Mouse (Mus musculus): ENCODE data around the gene Sdhaf3. TPM values are rescaled to one million over a fixed set of nuclear protein-coding genes. Genes with fewer than 3 reads are reported as not detected.
A peak's percentile ranks its signal among the peaks of the same experiment; 100 is the strongest.
"Not testable (repeated sequence)": the region's sequence is repeated elsewhere in the genome, so short reads cannot be mapped to it uniquely, and the experiment has no call there.

Sdhaf3 gene
- polyA plus RNA-seq, 1 experiment from 2014 or later, result 1.8 TPM

GRCm38 (mm10) chr6:6947650-6948049 is 8.2 kb upstream of the Sdhaf3 start:
- Histone ChIP-seq H3K4me1 (replicated peaks) (no peaks in the 10 kb centered on the region), H3K9me3 (replicated peaks) (no peaks in the 10 kb centered on the region), H3K27me3 (no peaks in the 10 kb centered on the region), H3K4me2 (no peak overlapping the region), H3K9ac (no peak overlapping the region), H3K36me3 (replicated peaks) (no peaks in the 10 kb centered on the region), H3K27ac (replicated peaks) (no peak overlapping the region), H3K4me3 (replicated peaks) (no peak overlapping the region)
- WGBS (ENCODE audit: insufficient replicate concordance), result 0% methylated on average over 1 of the region's 1 CpGs
- no peak for ATAC-seq (ENCODE audit: insufficient read depth)

GRCm38 (mm10) chr6:6955395-6955763 is 425 bp upstream of the Sdhaf3 start:
- Histone ChIP-seq H3K4me2 (peak overlapping the region; percentile 88), H3K9me3 (replicated peaks) (no peaks in the 10 kb centered on the region), H3K36me3 (replicated peaks) (no peaks in the 10 kb centered on the region), H3K27ac (replicated peaks) (no peak overlapping the region), H3K27me3 (no peaks in the 10 kb centered on the region), H3K9ac (0 out of 2 replicates have a peak overlapping the region, but pooled peaks have one; percentile 69), H3K4me3 (replicated peaks) (peak overlapping the region; percentile 75), H3K4me1 (replicated peaks) (peaks cover 15% of the 10 kb centered on the region)
- WGBS (ENCODE audit: insufficient replicate concordance), result 42% methylated on average over 6 of the region's 6 CpGs
- no peak; the same call in 1 of the 2 replicates for ATAC-seq (ENCODE audit: insufficient read depth)

GRCm38 (mm10) chr6:6959234-6959633 is 3.4 kb downstream of the Sdhaf3 start:
- WGBS (ENCODE audit: insufficient replicate concordance), result 74% methylated on average over 3 of the region's 4 CpGs
- H3K4me1 ChIP-seq (replicated peaks), result peaks cover 15% of the 10 kb centered on the region
- not testable (repeated sequence) for H3K27me3 ChIP-seq; H3K4me3 ChIP-seq (replicated peaks); H3K27ac ChIP-seq (replicated peaks); H3K36me3 ChIP-seq (replicated peaks); H3K9ac ChIP-seq; ATAC-seq (ENCODE audit: insufficient read depth); H3K4me2 ChIP-seq; H3K9me3 ChIP-seq (replicated peaks)

GRCm38 (mm10) chr6:6997226-6997946 is 41.6 kb downstream of the Sdhaf3 start:
- no peak overlapping the region for H3K4me2 ChIP-seq
- no peaks in the 10 kb centered on the region for H3K9me3 ChIP-seq (replicated peaks)
- H3K36me3 ChIP-seq (replicated peaks), result no peaks in the 10 kb centered on the region
- no peaks in the 10 kb centered on the region for H3K27me3 ChIP-seq
- 60% methylated on average over 4 of the region's 4 CpGs for WGBS (ENCODE audit: insufficient replicate concordance)
- H3K27ac ChIP-seq (replicated peaks), result no peak overlapping the region
- no peak overlapping the region for H3K9ac ChIP-seq
- no peaks in the 10 kb centered on the region for H3K4me1 ChIP-seq (replicated peaks)
- ATAC-seq (ENCODE audit: insufficient read depth), result no peak
- no peak overlapping the region for H3K4me3 ChIP-seq (replicated peaks)

- no peak overlapping the region for H3K4me2 ChIP-seq
- no peaks in the 10 kb centered on the region for H3K4me1 ChIP-seq (replicated peaks)
- ATAC-seq (ENCODE audit: insufficient read depth), result no peak
- no peaks in the 10 kb centered on the region for H3K9me3 ChIP-seq (replicated peaks)
- no peak overlapping the region for H3K27ac ChIP-seq (replicated peaks)
- no peaks in the 10 kb centered on the region for H3K36me3 ChIP-seq (replicated peaks)
- no peak overlapping the region for H3K4me3 ChIP-seq (replicated peaks)
- no peak overlapping the region for H3K9ac ChIP-seq
- WGBS (ENCODE audit: insufficient replicate concordance), result 74% methylated on average over 1 of the region's 1 CpGs
- no peaks in the 10 kb centered on the region for H3K27me3 ChIP-seq
Observed at GRCm38 (mm10) chr6:6997956-6998355, 42.2 kb downstream of the Sdhaf3 start.

GRCm38 (mm10) chr6:6999015-6999414 is 43.2 kb downstream of the Sdhaf3 start:
- Histone ChIP-seq H3K27me3 (no peaks in the 10 kb centered on the region), H3K36me3 (replicated peaks) (no peaks in the 10 kb centered on the region), H3K9me3 (replicated peaks) (no peaks in the 10 kb centered on the region), H3K4me3 (replicated peaks) (no peak overlapping the region), H3K4me2 (no peak overlapping the region), H3K27ac (replicated peaks) (no peak overlapping the region), H3K9ac (no peak overlapping the region), H3K4me1 (replicated peaks) (no peaks in the 10 kb centered on the region)
- ATAC-seq (ENCODE audit: insufficient read depth), result no peak
- 74% methylated on average over 3 of the region's 3 CpGs for WGBS (ENCODE audit: insufficient replicate concordance)

GRCm38 (mm10) chr6:7003085-7003484 is 47.3 kb downstream of the Sdhaf3 start:
- no peak for ATAC-seq (ENCODE audit: insufficient read depth)
- Histone ChIP-seq H3K27ac (replicated peaks) (no peak overlapping the region), H3K4me3 (replicated peaks) (no peak overlapping the region), H3K9ac (no peak overlapping the region), H3K4me1 (replicated peaks) (no peaks in the 10 kb centered on the region), H3K9me3 (replicated peaks) (no peaks in the 10 kb centered on the region), H3K27me3 (no peaks in the 10 kb centered on the region), H3K4me2 (no peak overlapping the region), H3K36me3 (replicated peaks) (no peaks in the 10 kb centered on the region)
- 44% methylated on average over 4 of the region's 4 CpGs for WGBS (ENCODE audit: insufficient replicate concordance)

- H3K4me1 ChIP-seq (replicated peaks), result no peaks in the 10 kb centered on the region
- no peak overlapping the region for H3K27ac ChIP-seq (replicated peaks)
- H3K4me3 ChIP-seq (replicated peaks), result no peak overlapping the region
- H3K9ac ChIP-seq, result no peak overlapping the region
- no peaks in the 10 kb centered on the region for H3K27me3 ChIP-seq
- H3K9me3 ChIP-seq (replicated peaks), result no peaks in the 10 kb centered on the region
- WGBS (ENCODE audit: insufficient replicate concordance), result 41% methylated on average over 2 of the region's 2 CpGs
- no peak for ATAC-seq (ENCODE audit: insufficient read depth)
- H3K36me3 ChIP-seq (replicated peaks), result no peaks in the 10 kb centered on the region
- no peak overlapping the region for H3K4me2 ChIP-seq
Observed at GRCm38 (mm10) chr6:7004005-7004404, 48.2 kb downstream of the Sdhaf3 start.

- H3K9me3 ChIP-seq (replicated peaks), result no peaks in the 10 kb centered on the region
- no peaks in the 10 kb centered on the region for H3K4me1 ChIP-seq (replicated peaks)
- no peak overlapping the region for H3K27ac ChIP-seq (replicated peaks)
- no peaks in the 10 kb centered on the region for H3K27me3 ChIP-seq
- H3K9ac ChIP-seq, result no peak overlapping the region
- ATAC-seq (ENCODE audit: insufficient read depth), result no peak
- H3K4me2 ChIP-seq, result no peak overlapping the region
- H3K36me3 ChIP-seq (replicated peaks), result no peaks in the 10 kb centered on the region
- 55% methylated on average over 6 of the region's 6 CpGs for WGBS (ENCODE audit: insufficient replicate concordance)
- no peak overlapping the region for H3K4me3 ChIP-seq (replicated peaks)
Observed at GRCm38 (mm10) chr6:7038087-7038486, 82.3 kb downstream of the Sdhaf3 start.

- Histone ChIP-seq H3K4me2 (no peak overlapping the region), H3K9ac (no peak overlapping the region), H3K27me3 (no peaks in the 10 kb centered on the region), H3K9me3 (replicated peaks) (no peaks in the 10 kb centered on the region), H3K4me3 (replicated peaks) (no peak overlapping the region), H3K4me1 (replicated peaks) (no peaks in the 10 kb centered on the region), H3K27ac (replicated peaks) (no peak overlapping the region), H3K36me3 (replicated peaks) (no peaks in the 10 kb centered on the region)
- no peak for ATAC-seq (ENCODE audit: insufficient read depth)
- 77% methylated on average over 5 of the region's 5 CpGs for WGBS (ENCODE audit: insufficient replicate concordance)
Observed at GRCm38 (mm10) chr6:7038835-7039234, 83.0 kb downstream of the Sdhaf3 start.

GRCm38 (mm10) chr6:7041912-7042311 is 86.1 kb downstream of the Sdhaf3 start:
- Histone ChIP-seq H3K4me1 (replicated peaks) (no peaks in the 10 kb centered on the region), H3K9ac (no peak overlapping the region), H3K27me3 (no peaks in the 10 kb centered on the region), H3K9me3 (replicated peaks) (no peaks in the 10 kb centered on the region), H3K27ac (replicated peaks) (no peak overlapping the region), H3K36me3 (replicated peaks) (no peaks in the 10 kb centered on the region), H3K4me3 (replicated peaks) (no peak overlapping the region), H3K4me2 (no peak overlapping the region)
- 22% methylated on average over 1 of the region's 1 CpGs for WGBS (ENCODE audit: insufficient replicate concordance)
- no peak for ATAC-seq (ENCODE audit: insufficient read depth)

GRCm38 (mm10) chr6:7062819-7063218 is 107.0 kb downstream of the Sdhaf3 start:
- 79% methylated on average over 3 of the region's 3 CpGs for WGBS (ENCODE audit: insufficient replicate concordance)
- no peaks in the 10 kb centered on the region for H3K9me3 ChIP-seq (replicated peaks)
- ATAC-seq (ENCODE audit: insufficient read depth), result no peak
- H3K4me1 ChIP-seq (replicated peaks), result no peaks in the 10 kb centered on the region
- H3K4me2 ChIP-seq, result no peak overlapping the region
- H3K36me3 ChIP-seq (replicated peaks), result no peaks in the 10 kb centered on the region
- no peak overlapping the region for H3K9ac ChIP-seq
- no peak overlapping the region for H3K27ac ChIP-seq (replicated peaks)
- no peak overlapping the region for H3K4me3 ChIP-seq (replicated peaks)
- no peaks in the 10 kb centered on the region for H3K27me3 ChIP-seq

Measured in liver, embryonic 15.5 days (tissue).